Mouse (Mus musculus) bone marrow macrophage, adult 2 months (primary cell): ENCODE measurements around the gene Peli1.

Experiments
- CTCF ChIP-seq: IDR thresholded peaks from 2 replicates; pipeline ENCODE4 v1.5.1; 2012; ENCODE audit warnings: low read depth, mild to moderate bottlenecking, low read length, moderate library complexity
- POLR2A ChIP-seq: IDR thresholded peaks from 2 replicates; pipeline ENCODE4 v1.6.1; 2012; ENCODE audit warnings: mild to moderate bottlenecking, low read depth, low read length, borderline replicate concordance

GRCm38 (mm10) chr11:21079851-21080362 is 11.2 kb upstream of the Peli1 start:
- TF ChIP-seq CTCF (no peak), POLR2A (no peak)
